1 mouse cellular context compared by ENCODE assay signal in the genomic region with DNA sequence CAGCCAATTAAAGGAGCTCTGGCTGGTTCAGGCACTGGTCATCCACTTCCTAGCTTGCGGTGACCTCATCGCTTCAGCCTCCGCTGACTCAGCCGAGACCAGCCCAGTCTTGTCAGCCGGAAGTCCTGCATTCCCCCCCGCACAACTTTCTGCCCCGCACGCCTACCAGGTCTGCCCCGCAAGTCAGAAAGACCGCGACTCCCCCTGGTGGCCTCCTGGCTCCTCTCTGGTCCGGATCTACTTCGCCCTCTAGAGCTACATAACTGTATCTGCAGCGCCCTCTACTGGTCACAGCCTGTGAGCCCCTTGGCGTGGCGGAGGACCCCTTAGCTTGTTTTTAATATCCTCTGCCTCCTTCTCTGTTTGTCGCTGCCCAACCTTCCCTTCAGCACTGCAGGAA.
TF ChIP-seq lines count a peak whose summit lies in the region.

No protein-coding gene starts in this region.

TF ChIP-seq in MEL, 35 proteins besides CTCF, POLR2A, EP300 and RAD21:
- TF ChIP-seq JUND (IDR thresholded peaks at IDR 0.05; ENCODE audit: low read depth, low read length) (no peak), ZMIZ1 (IDR thresholded peaks at IDR 0.05; ENCODE audit: low read depth, low read length) (no peak), ELF1 (IDR thresholded peaks at IDR 0.05; ENCODE audit: low read depth, low read length) (no peak), TAL1 (IDR thresholded peaks at IDR 0.05; ENCODE audit: low read length) (no peak), KAT2A (conservative IDR thresholded peaks at IDR 0.05; ENCODE audit: low read depth, low read length) (no peak), HCFC1 (IDR thresholded peaks at IDR 0.05; ENCODE audit: low read depth, low read length) (peak; percentile 58), POLR2AphosphoS5 (IDR thresholded peaks at IDR 0.05; ENCODE audit: borderline replicate concordance, low read depth, low read length) (no peak), UBTF (IDR thresholded peaks at IDR 0.05; ENCODE audit: borderline replicate concordance, insufficient read depth, low read depth, low read length) (no peak), TBP (IDR thresholded peaks at IDR 0.05; ENCODE audit: low read depth, low read length) (no peak), NELFE (IDR thresholded peaks at IDR 0.05; ENCODE audit: low read depth, low read length) (no peak), NRF1 (IDR thresholded peaks at IDR 0.05; ENCODE audit: insufficient read depth, low read depth, low read length, poor library complexity, severe bottlenecking) (0 out of 2 replicates have a peak, but pooled peaks have one; percentile 1), GATA1 (IDR thresholded peaks at IDR 0.05; ENCODE audit: low read depth, low read length) (no peak), E2F4 (IDR thresholded peaks at IDR 0.05; ENCODE audit: borderline replicate concordance, low read depth, low read length) (no peak), RCOR1 (IDR thresholded peaks at IDR 0.05; ENCODE audit: low read depth, low read length) (no peak), BHLHE40 (IDR thresholded peaks at IDR 0.05; ENCODE audit: borderline replicate concordance, low read depth, low read length) (no peak), ETS1 (IDR thresholded peaks at IDR 0.05; ENCODE audit: low read depth, low read length) (no peak), MAFK (IDR thresholded peaks at IDR 0.05; ENCODE audit: borderline replicate concordance, low read depth, low read length) (no peak), MAZ (IDR thresholded peaks at IDR 0.05; ENCODE audit: low read depth, low read length) (no peak; the same call in 1 of the 2 replicates), MYB (IDR thresholded peaks at IDR 0.05; ENCODE audit: low read depth, low read length) (no peak), USF2 (IDR thresholded peaks at IDR 0.05; ENCODE audit: borderline replicate concordance in 1 of 2, insufficient read depth in 1 of 2, low read depth in 1 of 2, low read length in 2 of 2) (no peak), ZNF384 (IDR thresholded peaks at IDR 0.05; ENCODE audit: low read depth, low read length) (no peak), MAX (IDR thresholded peaks at IDR 0.05; ENCODE audit: low read length) (no peak), ZKSCAN1 (IDR thresholded peaks at IDR 0.05; ENCODE audit: low read depth, low read length) (no peak), CHD2 (IDR thresholded peaks at IDR 0.05; ENCODE audit: low read length) (no peak), MYC (IDR thresholded peaks at IDR 0.05; ENCODE audit: low read depth, low read length) (peak; percentile 70; the same call in 1 of the 2 replicates), TCF12 (IDR thresholded peaks at IDR 0.05; ENCODE audit: low read depth, low read length) (no peak), USF1 (IDR thresholded peaks at IDR 0.05; ENCODE audit: low read depth, low read length) (no peak), CHD1 (IDR thresholded peaks at IDR 0.05; ENCODE audit: low read depth, low read length) (no peak), MEF2A (IDR thresholded peaks at IDR 0.05; ENCODE audit: extremely low read depth, insufficient replicate concordance, low read depth, low read length, poor library complexity, severe bottlenecking) (no peak), SIN3A (IDR thresholded peaks at IDR 0.05; ENCODE audit: low read length) (peak; percentile 80; the same call in 1 of the 2 replicates), MXI1 (IDR thresholded peaks at IDR 0.05; ENCODE audit: low read depth, low read length) (peak; percentile 52; the same call in 1 of the 2 replicates), ZC3H11A (IDR thresholded peaks at IDR 0.05; ENCODE audit: low read depth, low read length) (peak; percentile 51), SMC3 (IDR thresholded peaks at IDR 0.05; ENCODE audit: low read depth, low read length) (peak; percentile 75), POLR2AphosphoS2 (IDR thresholded peaks at IDR 0.05; ENCODE audit: low read length) (no peak), GABPA (IDR thresholded peaks at IDR 0.05; ENCODE audit: low read depth, low read length) (no peak)
